Mouse (Mus musculus) forebrain, embryonic 14.5 days (tissue): ENCODE data around the gene Gm4894. TPM values are rescaled to one million over a fixed set of nuclear protein-coding genes. Genes with fewer than 3 reads are reported as not detected.

ENCODE experiments used
- polyA plus RNA-seq: library from polyadenylated mRNA; unstranded; fragments of >200 nt; fragmentation: Nextera tagmentation; extraction: Ambion mirVana; gene quantifications from 2 replicates; pipeline ENCODE4 v1.2.1, GENCODE M21; 2014

The Gm4894 gene
- polyA plus RNA-seq, 1 experiment from 2014 or later = not detected

Other genes starting within 250 kb of the Gm4894 start
- 31.7 and 33.0 TPM in 2 replicates for gene Zw10, start 194.9 kb upstream of the Gm4894 start, polyA plus RNA-seq
- 0.66 and 1.3 TPM in 2 replicates for gene Tmprss5, start 169.3 kb upstream of the Gm4894 start, polyA plus RNA-seq
- gene Drd2, start 90.1 kb downstream of the Gm4894 start, polyA plus RNA-seq = 1.3 and 1.4 TPM in 2 replicates
- gene Ankk1, start 176.5 kb downstream of the Gm4894 start, polyA plus RNA-seq = 0.14 TPM in 1 of 2 replicates, not detected in the other
- 0.98 and 1.0 TPM in 2 replicates for gene Ttc12, start 235.7 kb downstream of the Gm4894 start, polyA plus RNA-seq